Mouse (Mus musculus) embryonic fibroblast, embryonic 13.5 days (primary cell): ENCODE results near the gene D8Ertd738e.

Source experiments
- CTCF ChIP-seq: IDR thresholded peaks from 2 replicates; pipeline ENCODE4 v1.5.1; 2011; ENCODE audit warnings: mild to moderate bottlenecking, control low read depth, low read length, moderate library complexity, borderline replicate concordance; ENCODE audit not compliant: insufficient read depth
- POLR2A ChIP-seq: IDR thresholded peaks from 2 replicates; pipeline ENCODE4 v1.6.1; 2011; ENCODE audit warnings: low read depth, mild to moderate bottlenecking, control low read depth, low read length, moderate library complexity

GRCm38 (mm10) chr8:84200126-84200555 is 49.4 kb downstream of the D8Ertd738e start:
- no peak for TF ChIP-seq POLR2A
- TF ChIP-seq CTCF: no peak
